Mouse (Mus musculus) heart, embryonic 10.5 days (tissue): ENCODE measurements around the gene Pfas. TPM values are rescaled to one million over a fixed set of nuclear protein-coding genes. Genes with fewer than 3 reads are reported as not detected.
"Not testable (repeated sequence)": the region's sequence is repeated elsewhere in the genome, so short reads cannot be mapped to it uniquely, and the experiment has no call there.

Experiments
- DNase-seq: peaks from one replicate; pipeline ENCODE4 v3.0.0-alpha.2; 2017; ENCODE audit warnings: low spot score
- H3K27ac ChIP-seq: fragments of 300-500 bp; sonication (generic); 2 replicates; pipeline ENCODE4 v1.5.1; 2016; ENCODE audit warnings: mild to moderate bottlenecking
- H3K27me3 ChIP-seq: fragments of 300-500 bp; sonication (generic); 2 replicates; pipeline ENCODE4 v1.6.1; 2016; ENCODE audit warnings: mild to moderate bottlenecking; ENCODE audit not compliant: poor library complexity, insufficient read depth, severe bottlenecking
- H3K36me3 ChIP-seq: fragments of 300-500 bp; sonication (generic); 2 replicates; pipeline ENCODE4 v1.6.1; 2016; ENCODE audit warnings: mild to moderate bottlenecking, moderate library complexity
- H3K4me1 ChIP-seq: fragments of 300-500 bp; sonication (generic); 2 replicates; pipeline ENCODE4 v1.6.1; 2016; ENCODE audit warnings: mild to moderate bottlenecking
- H3K4me3 ChIP-seq: fragments of 300-500 bp; sonication (generic); 2 replicates; pipeline ENCODE4 v1.5.1; 2016; ENCODE audit warnings: mild to moderate bottlenecking, moderate library complexity
- H3K9me3 ChIP-seq: fragments of 300-500 bp; sonication (generic); 2 replicates; pipeline ENCODE4 v1.6.1; 2016; ENCODE audit warnings: mild to moderate bottlenecking, moderate library complexity
- WGBS: fragments of 180-500 bp; shearing (Covaris S2); methylation state at CpG from one replicate; pipeline ENCODE4 v1.1.7; 2016; 5-methylcytosine and 5-hydroxymethylcytosine counted together
- polyA plus RNA-seq: library from polyadenylated mRNA; unstranded; fragments of >200 nt; fragmentation: Nextera tagmentation; extraction: Ambion mirVana; gene quantifications from 2 replicates; pipeline ENCODE4 v1.2.1, GENCODE M21; 2016

Gene Pfas
- polyA plus RNA-seq, 1 experiment from 2014 or later, result 35.6 TPM

DNA sequence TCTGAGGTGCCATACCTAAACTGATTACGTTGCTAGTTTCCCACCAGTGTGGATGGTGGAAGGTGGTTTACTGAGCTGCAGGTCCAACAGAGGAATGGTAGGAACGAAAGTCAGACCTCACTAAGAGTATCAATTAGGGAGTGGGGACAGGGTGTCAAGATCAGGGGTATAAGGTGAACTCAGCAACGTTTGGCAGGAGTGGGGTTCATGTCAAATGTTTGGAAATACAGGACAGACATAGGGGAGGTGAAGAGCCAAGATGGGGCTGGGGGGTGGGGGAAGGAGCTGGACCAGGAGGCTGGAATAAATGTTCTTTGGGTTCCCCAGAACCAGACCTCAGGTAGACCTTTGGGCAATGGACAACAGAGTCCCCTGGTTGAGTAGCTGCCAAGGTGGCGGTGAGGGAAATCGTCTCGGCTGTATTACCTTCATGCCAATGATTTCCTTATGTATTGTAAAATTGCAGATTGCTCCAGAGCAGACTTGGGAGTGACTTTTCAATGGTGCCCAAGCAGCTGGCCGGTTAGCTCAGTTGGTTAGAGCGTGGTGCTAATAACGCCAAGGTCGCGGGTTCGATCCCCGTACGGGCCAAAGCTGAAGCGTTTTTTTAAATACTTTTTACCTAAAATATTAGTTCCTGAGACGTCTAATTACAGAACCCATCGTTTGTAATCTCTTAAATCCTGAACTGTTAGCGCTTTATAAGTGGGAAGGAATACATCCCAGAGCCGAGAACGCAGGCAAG, 28.4 kb upstream of the Pfas start:
- peak; percentile 90 for DNase-seq
- Histone ChIP-seq H3K9me3 (no peaks in the 10 kb centered on the region), H3K4me3 (peak overlapping the region; percentile 77), H3K27me3 (no peaks in the 10 kb centered on the region), H3K36me3 (peaks cover 46% of the 10 kb centered on the region), H3K4me1 (peaks cover 30% of the 10 kb centered on the region), H3K27ac (peak overlapping the region; percentile 87)
- WGBS, result 10% methylated on average over 20 of the region's 20 CpGs

DNA sequence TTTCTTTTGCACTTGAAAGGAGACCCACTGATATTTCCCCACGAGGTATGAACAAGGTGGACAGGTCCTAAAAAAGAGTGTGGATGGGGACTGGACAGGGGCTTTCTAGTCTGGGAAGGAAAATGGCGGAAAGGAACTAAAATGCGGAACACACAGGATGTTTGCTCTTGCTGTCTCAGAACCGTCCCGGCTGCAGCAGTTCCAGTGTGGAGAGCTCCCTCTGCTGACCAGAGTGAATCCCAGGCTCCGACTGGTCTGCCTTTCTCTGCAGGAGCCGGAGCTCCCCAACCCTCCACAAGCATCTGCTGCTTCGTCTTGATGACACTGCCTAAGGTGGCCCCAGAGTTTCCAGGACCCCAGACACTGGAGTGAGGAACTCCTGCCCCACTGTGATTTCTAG, 27.6 kb upstream of the Pfas start:
- Histone ChIP-seq H3K36me3 (peaks cover 54% of the 10 kb centered on the region), H3K27me3 (no peaks in the 10 kb centered on the region), H3K27ac (peak overlapping the region; percentile 77), H3K9me3 (no peaks in the 10 kb centered on the region), H3K4me1 (peaks cover 30% of the 10 kb centered on the region), H3K4me3 (peak overlapping the region; percentile 77)
- WGBS, result 9% methylated on average over 8 of the region's 8 CpGs
- DNase-seq, result peak; percentile 94

DNA sequence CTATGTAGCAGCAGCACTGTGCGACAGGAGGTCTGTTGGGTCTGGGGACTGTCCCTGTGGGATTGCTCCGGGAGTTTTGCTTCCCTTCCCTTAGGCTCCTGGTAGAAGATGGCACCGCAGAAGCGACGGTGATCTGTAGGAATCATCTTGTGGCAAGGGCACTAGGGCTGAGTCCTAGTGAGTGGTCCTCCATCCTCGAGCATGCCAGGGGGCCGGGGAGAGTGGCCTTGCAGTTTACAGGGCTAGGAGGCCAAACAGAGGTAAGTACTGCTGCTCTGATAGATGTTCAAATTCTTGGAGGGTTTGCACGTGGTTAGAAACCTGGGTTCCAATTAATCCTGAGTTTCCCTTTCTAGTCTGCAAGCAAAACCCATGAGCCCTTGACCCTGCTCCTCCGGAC, 27.2 kb upstream of the Pfas start:
- H3K9me3 ChIP-seq, result no peaks in the 10 kb centered on the region
- WGBS, result 81% methylated on average over 9 of the region's 9 CpGs
- H3K4me1 ChIP-seq, result peaks cover 30% of the 10 kb centered on the region
- DNase-seq, result no peak
- peak overlapping the region; percentile 77 for H3K27ac ChIP-seq
- peaks cover 59% of the 10 kb centered on the region for H3K36me3 ChIP-seq
- peak overlapping the region; percentile 77 for H3K4me3 ChIP-seq
- H3K27me3 ChIP-seq, result no peaks in the 10 kb centered on the region

DNA sequence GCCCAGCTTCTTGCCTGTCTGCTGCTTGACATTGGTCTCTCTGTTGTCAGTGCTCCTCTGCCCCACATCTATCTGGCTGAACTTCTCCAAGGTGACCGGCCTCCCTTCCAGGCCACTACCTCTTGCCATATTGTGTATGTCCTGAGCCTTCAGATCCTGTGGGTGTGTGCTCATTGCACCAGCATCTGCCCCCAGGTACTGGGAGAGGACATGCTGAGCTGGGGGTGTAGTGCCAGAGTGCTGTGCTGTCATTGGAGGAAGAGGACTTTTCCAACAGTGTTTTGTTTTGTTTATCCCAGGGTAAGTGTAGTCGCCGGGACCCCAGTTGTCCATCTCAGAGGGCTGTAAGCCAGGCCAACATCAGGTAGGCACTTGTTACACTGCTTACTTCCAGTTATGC, 26.3 kb upstream of the Pfas start:
- peaks cover 67% of the 10 kb centered on the region for H3K36me3 ChIP-seq

DNA sequence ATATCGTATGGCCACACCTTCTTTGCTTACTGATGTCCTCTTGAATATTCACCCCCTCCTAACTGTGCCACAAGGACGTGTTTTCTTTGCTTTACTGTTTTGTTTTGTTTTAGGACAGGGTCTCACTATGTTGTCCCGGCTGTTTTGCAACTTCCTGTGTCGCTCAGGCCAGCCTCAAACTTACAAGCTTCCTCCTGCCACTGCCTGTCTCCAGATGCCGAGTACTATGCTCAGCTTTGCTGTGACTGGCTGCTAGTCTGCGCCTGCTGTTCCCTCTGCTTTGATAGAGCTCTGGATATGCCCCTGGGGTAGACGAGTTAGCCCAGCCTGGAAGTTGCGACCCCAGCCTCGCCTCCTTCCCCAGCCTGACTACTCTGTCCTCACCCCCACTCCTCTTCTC, 25.3 kb upstream of the Pfas start:
- 79% methylated on average over 9 of the region's 9 CpGs for whole genome bisulfite sequencing

More for the DNA sequence above, 26.3 kb upstream of the Pfas start:
- H3K4me1 ChIP-seq, result peaks cover 30% of the 10 kb centered on the region
- 88% methylated on average over 3 of the region's 3 CpGs for WGBS
- no peaks in the 10 kb centered on the region for H3K9me3 ChIP-seq
- DNase-seq, result no peak
- H3K4me3 ChIP-seq, result no peak overlapping the region
- H3K27ac ChIP-seq, result no peak overlapping the region
- H3K27me3 ChIP-seq, result no peaks in the 10 kb centered on the region

DNA sequence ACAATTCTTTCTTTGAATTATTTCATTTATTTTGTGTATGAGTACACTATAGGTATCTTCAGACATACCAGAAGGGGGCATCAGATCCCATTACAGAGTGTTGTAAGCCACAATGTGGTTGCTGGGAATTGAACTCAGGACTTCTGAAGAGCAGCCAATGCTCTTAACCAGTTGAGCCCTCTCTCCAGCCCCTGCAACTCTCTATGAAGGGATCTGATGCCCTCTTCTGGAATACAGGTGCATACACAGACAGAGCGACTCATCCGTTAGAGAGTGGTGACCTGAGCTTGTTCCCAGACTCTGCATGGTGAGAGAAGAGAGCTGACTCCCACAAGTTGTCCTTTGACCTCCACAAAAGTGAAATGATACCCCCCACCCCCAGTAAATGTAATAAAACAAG, 20.5 kb upstream of the Pfas start:
- WGBS, result 72% methylated on average over 2 of the region's 2 CpGs
- no peak for DNase-seq
- H3K36me3 ChIP-seq, result peaks cover 99% of the 10 kb centered on the region

More for the DNA sequence above, 25.3 kb upstream of the Pfas start:
- DNase-seq, result no peak
- Histone ChIP-seq H3K9me3 (no peaks in the 10 kb centered on the region), H3K4me3 (no peak overlapping the region), H3K36me3 (peaks cover 77% of the 10 kb centered on the region), H3K27me3 (no peaks in the 10 kb centered on the region), H3K27ac (no peak overlapping the region), H3K4me1 (peaks cover 20% of the 10 kb centered on the region)

DNA sequence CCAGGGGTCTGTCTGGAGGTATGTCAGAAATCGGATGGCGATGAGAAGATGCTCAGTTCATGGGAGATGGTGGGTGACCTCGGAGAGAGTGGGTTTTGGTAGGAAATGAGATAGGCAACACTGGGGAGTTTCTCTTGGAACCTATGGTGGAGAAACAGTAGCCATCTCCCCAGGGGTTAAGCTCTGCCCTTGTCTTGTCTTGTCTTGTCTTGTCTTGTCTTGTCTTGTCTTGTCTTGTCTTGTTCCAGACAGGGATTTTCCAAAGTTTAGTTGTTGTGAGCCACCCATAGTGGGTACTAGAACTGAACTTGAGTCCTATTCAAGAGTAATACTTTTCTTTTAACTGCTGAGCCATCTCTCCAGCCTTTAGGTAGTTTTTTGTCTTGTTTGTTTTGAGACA, 18.3 kb upstream of the Pfas start:
- DNase-seq, result no peak
- H3K36me3 ChIP-seq, result peaks cover 100% of the 10 kb centered on the region
- no peak overlapping the region for H3K4me3 ChIP-seq
- H3K9me3 ChIP-seq, result no peaks in the 10 kb centered on the region
- no peaks in the 10 kb centered on the region for H3K4me1 ChIP-seq
- 94% methylated on average over 3 of the region's 3 CpGs for WGBS
- H3K27me3 ChIP-seq, result no peaks in the 10 kb centered on the region
- no peak overlapping the region for H3K27ac ChIP-seq

More for the DNA sequence above, 20.5 kb upstream of the Pfas start:
- Histone ChIP-seq H3K4me1 (no peaks in the 10 kb centered on the region), H3K27ac (no peak overlapping the region), H3K27me3 (no peaks in the 10 kb centered on the region), H3K4me3 (no peak overlapping the region), H3K9me3 (no peaks in the 10 kb centered on the region)

DNA sequence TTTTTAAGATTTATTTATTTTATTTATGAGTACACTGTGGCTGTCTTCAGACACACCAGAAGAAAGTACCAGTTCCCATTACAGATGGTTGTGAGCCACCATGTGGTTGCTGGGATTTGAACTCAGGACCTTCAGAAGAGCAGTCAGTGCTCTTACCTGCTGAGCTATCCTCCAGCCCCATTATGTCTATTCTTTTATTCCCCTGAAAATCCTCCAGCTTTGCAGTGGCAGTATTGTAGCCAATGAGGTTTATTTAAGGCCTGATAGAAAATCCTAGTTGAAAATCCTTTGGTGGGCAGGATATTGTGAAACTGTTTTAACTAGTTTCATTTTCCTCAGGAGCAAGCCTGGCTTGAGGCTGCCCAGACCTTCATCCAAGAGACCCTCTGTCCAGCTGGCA, 12.4 kb upstream of the Pfas start:
- no peak overlapping the region for H3K27ac ChIP-seq
- H3K9me3 ChIP-seq, result no peaks in the 10 kb centered on the region
- no peak for DNase-seq
- no peaks in the 10 kb centered on the region for H3K27me3 ChIP-seq
- peaks cover 8% of the 10 kb centered on the region for H3K4me1 ChIP-seq
- H3K4me3 ChIP-seq, result no peak overlapping the region
- peaks cover 52% of the 10 kb centered on the region for H3K36me3 ChIP-seq

DNA sequence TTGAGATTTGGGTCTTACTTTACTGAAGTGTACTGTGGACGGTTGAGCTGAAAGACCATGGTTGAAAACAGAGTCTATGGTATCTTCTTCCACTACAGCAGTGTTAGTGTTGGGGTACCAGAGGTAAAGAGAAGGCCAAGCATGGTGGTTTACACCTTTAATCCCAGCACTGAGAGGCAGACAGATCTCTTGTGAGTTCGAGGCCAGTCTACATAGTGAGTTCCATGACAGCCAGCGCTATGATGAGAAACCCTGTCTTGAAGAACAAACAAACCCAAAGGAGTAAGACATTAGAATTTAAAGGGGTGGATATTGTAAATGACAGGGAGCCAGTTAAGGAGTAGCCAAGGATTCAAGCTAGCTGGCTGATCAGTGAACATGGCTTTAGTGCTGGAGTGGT, 8.5 kb upstream of the Pfas start:
- H3K4me3 ChIP-seq, result peak overlapping the region; percentile 69
- peaks cover 12% of the 10 kb centered on the region for H3K36me3 ChIP-seq
- H3K27me3 ChIP-seq, result no peaks in the 10 kb centered on the region
- no peaks in the 10 kb centered on the region for H3K9me3 ChIP-seq
- no peak for DNase-seq
- H3K4me1 ChIP-seq, result peaks cover 13% of the 10 kb centered on the region
- WGBS, result 59% methylated on average over 3 of the region's 3 CpGs
- peak overlapping the region; percentile 92 for H3K27ac ChIP-seq

DNA sequence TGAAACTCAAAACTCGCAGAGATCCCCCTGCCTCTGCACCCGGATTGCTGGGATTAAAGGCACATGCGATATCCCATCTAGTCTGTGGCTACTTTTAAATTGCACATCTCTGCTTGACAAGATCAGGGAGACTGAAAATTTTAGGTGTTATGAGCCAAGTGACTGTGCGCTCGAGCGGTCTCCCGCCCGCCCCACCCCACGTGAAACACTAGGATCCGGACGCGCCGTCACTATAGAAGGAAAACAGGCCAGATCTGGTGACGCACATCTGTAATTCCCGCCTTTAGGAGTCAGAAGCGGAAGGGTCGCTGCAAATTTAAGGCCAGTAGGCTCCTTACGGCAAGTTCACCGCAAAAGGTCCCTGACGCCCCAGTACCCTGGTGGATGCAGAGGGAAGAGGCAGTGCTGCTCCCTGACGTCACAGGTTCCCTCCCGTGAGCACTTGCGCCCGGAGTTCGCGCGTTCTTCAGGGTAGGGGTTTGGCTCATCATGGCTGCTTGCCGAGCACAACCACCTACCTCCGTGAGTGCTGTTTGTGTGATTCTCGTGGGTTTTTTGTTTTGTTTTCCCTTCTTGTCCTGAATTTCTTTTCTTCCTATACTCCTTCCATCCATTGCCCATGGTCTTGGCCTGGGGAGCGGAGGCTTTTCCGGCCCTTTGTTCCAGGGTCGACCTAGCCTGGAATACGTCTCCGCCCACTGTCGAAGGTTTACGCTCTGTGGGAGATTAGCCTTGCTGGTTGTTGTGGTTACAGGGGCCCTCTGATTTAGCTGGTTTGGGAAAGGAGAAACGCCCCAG, 7.6 kb upstream of the Pfas start, which contains the start of gene Ctc1:
TSS of gene Ctc1 (plus strand) at position 268 of the 798 bp plus-strand sequence.
- Histone ChIP-seq H3K4me3 (peak within 1 kb of the TSS; percentile 69), H3K27ac (peak within 1 kb of the TSS; percentile 92), H3K4me1 (peaks cover 21% of the 10 kb centered on the region), H3K36me3 (peaks cover 4% of the 10 kb centered on the region; the same call in 1 of the 2 replicates), H3K27me3 (no peaks in the 10 kb centered on the region), H3K9me3 (no peaks in the 10 kb centered on the region)
- DNase-seq, result peak; percentile 97
- WGBS, result 3% methylated on average over 38 of the region's 38 CpGs

DNA sequence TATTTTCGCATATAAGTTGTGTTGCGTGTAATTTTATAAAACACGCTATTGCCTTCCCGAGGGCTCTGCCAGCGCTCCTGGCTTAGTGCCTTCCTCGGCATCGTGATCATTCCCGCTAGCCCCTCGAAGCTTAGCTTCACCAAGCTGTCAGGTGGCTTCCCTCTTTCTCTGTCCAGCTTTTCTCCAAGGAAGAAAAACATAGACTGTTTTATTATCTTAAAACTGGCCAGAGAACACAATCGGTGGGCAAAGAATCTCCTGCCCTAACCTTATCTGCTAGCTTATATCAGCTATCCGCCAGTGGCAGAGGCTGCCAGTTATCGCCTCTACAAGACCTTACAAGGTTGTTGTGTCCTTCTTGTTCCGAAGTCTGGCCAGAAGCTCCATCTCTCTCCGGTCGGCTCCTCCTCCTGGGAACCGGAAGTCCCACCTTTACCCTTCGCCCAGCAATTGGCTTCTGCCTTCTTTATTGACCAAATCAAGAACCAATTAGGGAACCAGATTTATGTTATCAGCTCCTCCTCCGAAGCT, 3.9 kb upstream of the Pfas start:
- Histone ChIP-seq H3K36me3 (no peaks in the 10 kb centered on the region), H3K27me3 (no peaks in the 10 kb centered on the region), H3K4me3 (peak overlapping the region; percentile 65), H3K27ac (peak overlapping the region; percentile 94), H3K4me1 (peaks cover 30% of the 10 kb centered on the region), H3K9me3 (no peaks in the 10 kb centered on the region)
- peak; percentile 97 for DNase-seq
- WGBS, result 1% methylated on average over 18 of the region's 18 CpGs

DNA sequence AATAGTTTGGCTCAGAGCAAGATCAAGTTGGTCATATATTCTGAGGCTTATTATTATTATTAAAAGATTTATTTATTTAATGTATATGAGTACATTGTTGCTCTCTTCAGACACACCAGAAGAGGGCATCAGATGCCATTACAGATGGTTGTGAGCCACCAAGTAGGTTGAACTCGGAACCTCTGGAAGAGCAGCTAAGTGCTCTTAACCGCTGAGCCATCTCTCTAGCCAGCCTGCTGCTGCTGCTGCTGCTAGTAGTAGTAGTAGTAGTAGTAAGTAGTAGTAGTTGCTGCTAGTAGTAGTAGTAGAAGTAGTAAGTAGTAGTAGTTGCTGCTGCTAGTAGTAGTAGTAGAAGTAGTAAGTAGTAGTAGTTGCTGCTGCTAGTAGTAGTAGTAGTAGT, 3.2 kb upstream of the Pfas start:
- peak overlapping the region; percentile 94 for H3K27ac ChIP-seq
- peak overlapping the region; percentile 65 for H3K4me3 ChIP-seq
- not testable (repeated sequence) for H3K36me3 ChIP-seq, H3K27me3 ChIP-seq, H3K9me3 ChIP-seq, DNase-seq
- 71% methylated on average over 2 of the region's 2 CpGs for WGBS
- H3K4me1 ChIP-seq, result peaks cover 26% of the 10 kb centered on the region
